Mouse (Mus musculus) frontal cortex, adult 2 months (tissue): ENCODE results near the gene Nme9. TPM values are rescaled to one million over a fixed set of nuclear protein-coding genes. Genes with fewer than 3 reads are reported as not detected.
A peak's percentile ranks its signal among the peaks of the same experiment; 100 is the strongest.

Source experiments
- DNase-seq, 2 experiments: peaks; one replicate each; pipeline ENCODE4 v3.0.0; 2022; ENCODE audit warnings: low spot score in 1 of 2; ENCODE audit errors: extremely low spot score in 1 of 2
- polyA plus RNA-seq: library from polyadenylated mRNA; depleted of rRNA; stranded (reverse); fragments of >200 nt; gene quantifications from 2 replicates; pipeline ENCODE4 v1.2.3, GENCODE M21; 2012

The Nme9 gene
- polyA plus RNA-seq, 1 experiment = not detected

GRCm38 (mm10) chr9:99436182-99437030, 14.9 kb upstream of the Nme9 start:
- DNase-seq = peak in 1 of 2 experiments; percentile 79

GRCm38 (mm10) chr9:99437031-99437764, 14.1 kb upstream of the Nme9 start, which contains the start of gene Mras:
Mras (minus strand) TSS chr9:99437381.
- DNase-seq = no peak

GRCm38 (mm10) chr9:99437781-99438565, 13.3 kb upstream of the Nme9 start:
- DNase-seq = no peak

GRCm38 (mm10) chr9:99439064-99439463, 12.2 kb upstream of the Nme9 start:
- DNase-seq = no peak

GRCm38 (mm10) chr9:99440941-99441340, 10.3 kb upstream of the Nme9 start:
- peak; percentile 79 to 84 for DNase-seq

GRCm38 (mm10) chr9:99441647-99442433, 9.4 kb upstream of the Nme9 start:
- no peak for DNase-seq

GRCm38 (mm10) chr9:99444590-99445178, 6.6 kb upstream of the Nme9 start:
- DNase-seq = no peak

- DNase-seq = no peak
Measured at GRCm38 (mm10) chr9:99446259-99446658, 5.0 kb upstream of the Nme9 start.

GRCm38 (mm10) chr9:99447323-99447722, 4.0 kb upstream of the Nme9 start:
- no peak for DNase-seq

- peak in 1 of 2 experiments; percentile 64 for DNase-seq
Measured at GRCm38 (mm10) chr9:99449886-99450647, 1.2 kb upstream of the Nme9 start.

GRCm38 (mm10) chr9:99454211-99454610, 2.9 kb downstream of the Nme9 start:
- DNase-seq = no peak

GRCm38 (mm10) chr9:99458529-99459208, 7.4 kb downstream of the Nme9 start:
- peak in 1 of 2 experiments; percentile 71 for DNase-seq

- no peak for DNase-seq
Measured at GRCm38 (mm10) chr9:99459730-99460129, 8.5 kb downstream of the Nme9 start.

GRCm38 (mm10) chr9:99464876-99465275, 13.6 kb downstream of the Nme9 start:
- DNase-seq = no peak

GRCm38 (mm10) chr9:99468572-99468971, 17.3 kb downstream of the Nme9 start:
- DNase-seq = no peak

- peak in 1 of 2 experiments; percentile 29 for DNase-seq
Measured at GRCm38 (mm10) chr9:99469681-99470273, 18.5 kb downstream of the Nme9 start.

GRCm38 (mm10) chr9:99470347-99471092, 19.2 kb downstream of the Nme9 start:
- no peak for DNase-seq
